Mouse (Mus musculus) lung, postnatal 10 days (tissue): Measurements from ENCODE around the gene Spon1.

Experiments
- DNase-seq: peaks from one replicate; pipeline ENCODE4 v3.0.0; 2021

Gene Spon1

DNA sequence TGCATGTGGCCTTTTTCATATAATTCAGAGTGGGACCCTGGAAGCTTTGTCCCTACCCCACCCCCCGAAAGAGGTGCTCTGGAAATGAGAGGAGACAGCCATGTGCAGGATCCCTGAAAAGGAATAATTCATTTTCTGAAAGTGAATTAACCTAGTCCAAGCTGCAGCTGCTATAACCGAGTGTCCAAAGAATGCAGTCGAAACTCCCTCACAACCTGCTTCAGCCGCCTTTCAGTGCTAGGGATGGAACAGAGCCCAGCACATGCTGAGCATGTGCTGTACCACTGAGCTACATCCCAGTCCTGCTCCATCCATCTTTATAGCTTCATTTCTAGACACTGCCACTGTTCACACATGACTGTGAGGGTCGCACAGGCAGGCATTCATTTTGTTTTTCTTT, 79.4 kb downstream of the Spon1 start:
- DNase-seq: no peak

DNA sequence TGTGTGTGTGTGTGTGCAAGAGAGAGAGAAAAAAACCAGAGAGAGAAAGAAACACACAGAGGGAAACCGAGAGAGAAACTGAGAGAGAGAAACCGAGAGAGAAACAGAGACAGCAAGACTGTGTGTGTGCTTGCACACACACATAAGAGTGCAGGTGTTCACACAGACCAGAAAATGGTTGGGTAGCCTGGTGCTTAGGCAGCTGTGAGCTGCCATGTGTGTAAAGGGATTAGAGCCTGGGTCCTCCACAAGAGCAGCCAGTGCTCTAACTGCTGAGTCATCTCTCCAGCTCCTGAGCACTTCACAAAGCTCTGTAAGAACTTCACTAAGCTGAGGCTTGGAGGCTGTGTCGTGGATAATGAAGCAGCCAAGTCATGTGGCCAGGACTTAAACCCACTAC, 80.8 kb downstream of the Spon1 start:
- DNase-seq: no peak

DNA sequence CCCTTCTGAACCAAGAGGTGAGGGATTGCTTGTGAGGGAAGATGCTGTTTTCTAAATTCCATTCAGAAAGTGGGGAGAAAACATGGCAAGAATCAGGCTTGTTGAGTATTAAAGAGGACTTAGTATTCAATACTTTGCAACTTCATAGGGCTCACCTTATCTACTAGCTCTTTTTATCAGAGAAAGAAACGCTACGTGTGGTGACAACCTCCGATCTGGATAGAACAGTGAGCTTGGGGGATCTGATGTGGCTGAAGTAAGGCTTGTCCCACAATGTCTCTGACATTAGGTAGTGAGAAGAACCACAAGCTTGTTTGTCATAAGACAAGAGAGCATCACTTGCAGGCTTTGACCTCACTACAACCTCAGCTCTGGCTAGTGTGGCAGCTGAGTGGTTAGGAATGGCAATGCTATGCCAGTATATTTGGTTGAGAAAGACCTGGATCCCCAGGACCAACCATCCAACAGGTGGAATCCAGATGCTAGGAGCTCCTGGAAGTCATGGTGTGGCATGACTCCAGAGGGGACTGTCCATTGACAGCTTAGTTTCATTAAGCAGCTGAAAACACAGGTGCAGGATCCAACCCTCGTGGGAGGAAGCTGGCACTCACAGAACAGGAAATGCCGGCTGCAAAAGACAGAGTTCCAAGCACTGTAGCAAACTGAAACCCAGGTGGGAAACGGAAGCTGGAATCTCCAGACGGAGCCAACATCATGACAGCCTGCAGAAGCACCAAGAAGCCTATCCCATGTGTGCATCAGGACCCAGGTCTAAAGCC, 81.4 kb downstream of the Spon1 start:
- DNase-seq: no peak

GRCm38 (mm10) chr7:113850389-113850788, 84.6 kb downstream of the Spon1 start:
- peak; percentile 26 for DNase-seq

- no peak for DNase-seq
Observed at GRCm38 (mm10) chr7:113855396-113855795, 89.6 kb downstream of the Spon1 start.

DNA sequence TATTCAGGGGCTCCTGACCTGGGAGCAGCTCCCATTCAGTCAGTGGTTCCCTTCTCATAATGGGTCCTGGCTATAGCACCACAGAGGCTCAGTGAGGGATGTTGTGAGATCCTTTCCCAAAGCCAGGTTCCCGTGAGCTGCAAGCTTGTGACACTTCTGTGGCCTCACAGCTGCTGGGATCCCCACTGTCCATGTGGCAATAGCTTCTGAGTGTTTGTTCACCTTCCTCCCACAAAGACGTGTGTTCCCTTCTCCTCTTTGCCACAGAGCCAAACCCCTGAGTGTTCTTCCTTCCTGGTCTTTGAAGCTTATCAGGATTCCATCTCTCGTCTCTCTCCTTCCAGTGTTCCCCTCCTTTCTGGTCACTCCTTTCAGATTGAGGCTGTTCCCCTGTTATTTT, 90.3 kb downstream of the Spon1 start:
- no peak for DNase-seq

- peak; percentile 64 for DNase-seq
Observed at GRCm38 (mm10) chr7:113859480-113859881, 93.7 kb downstream of the Spon1 start.

- DNase-seq: peak; percentile 14
Observed at GRCm38 (mm10) chr7:113861964-113862363, 96.2 kb downstream of the Spon1 start.

DNA sequence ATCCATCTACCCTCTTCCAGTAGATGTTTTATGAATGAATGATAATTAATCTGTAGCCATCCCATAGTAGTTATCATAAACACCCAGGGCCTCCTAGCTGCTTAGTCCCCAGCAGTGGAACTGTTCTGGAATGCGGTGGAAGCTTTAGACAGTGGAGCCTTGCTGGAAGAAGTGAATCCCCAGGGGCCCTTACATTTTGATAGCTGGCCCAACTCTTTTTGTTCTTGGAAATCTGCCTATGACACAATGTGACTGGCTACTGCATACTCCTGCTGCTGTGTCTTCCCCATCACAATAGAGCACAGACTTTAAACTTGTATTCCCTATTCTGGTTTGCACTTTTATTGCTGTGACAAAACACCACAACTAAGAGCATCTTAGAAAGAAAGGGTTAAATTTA, 107.0 kb downstream of the Spon1 start:
- DNase-seq: no peak

- DNase-seq: peak; percentile 59
Observed at GRCm38 (mm10) chr7:113877451-113877850, 111.7 kb downstream of the Spon1 start.

DNA sequence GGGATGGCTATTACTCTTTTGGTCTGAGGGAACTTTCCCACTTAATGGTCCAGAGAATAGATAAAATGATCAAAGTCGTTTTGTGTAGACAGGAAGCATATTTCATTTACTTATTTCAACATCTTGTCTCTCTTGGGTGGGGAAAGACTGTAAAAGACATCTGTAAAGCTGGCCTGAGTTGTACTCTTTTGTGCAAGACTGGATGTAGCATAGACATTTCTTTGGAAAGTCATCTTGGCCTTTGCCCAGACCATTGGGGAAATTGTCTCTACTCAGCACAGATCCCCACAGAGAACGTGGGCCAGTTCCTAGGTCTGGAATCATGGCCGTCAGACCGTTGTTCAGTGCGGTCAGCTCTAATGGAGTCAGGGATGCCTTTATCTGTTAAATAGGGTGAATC, 112.1 kb downstream of the Spon1 start:
- peak; percentile 66 for DNase-seq

- DNase-seq: no peak
Observed at GRCm38 (mm10) chr7:113879085-113879501, 113.3 kb downstream of the Spon1 start.

DNA sequence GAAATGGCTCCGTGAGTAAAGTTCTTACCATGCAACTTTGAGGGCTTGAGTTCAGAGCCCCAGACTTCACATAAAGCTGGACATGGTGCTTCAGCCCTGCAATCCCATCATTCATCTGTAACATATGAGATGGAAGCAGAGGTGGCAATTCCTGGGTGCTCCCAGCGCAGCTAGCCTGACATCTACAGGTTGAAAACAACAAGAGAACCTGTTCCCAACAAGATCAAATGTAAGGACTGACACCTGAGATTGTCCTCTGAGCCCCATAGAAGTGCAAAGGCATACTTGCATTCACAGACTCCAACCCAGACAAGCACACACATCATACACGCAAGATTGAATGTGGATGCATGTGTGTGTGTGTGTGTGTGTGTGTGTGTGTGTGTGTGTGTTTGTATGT, 114.2 kb downstream of the Spon1 start:
- DNase-seq: no peak

DNA sequence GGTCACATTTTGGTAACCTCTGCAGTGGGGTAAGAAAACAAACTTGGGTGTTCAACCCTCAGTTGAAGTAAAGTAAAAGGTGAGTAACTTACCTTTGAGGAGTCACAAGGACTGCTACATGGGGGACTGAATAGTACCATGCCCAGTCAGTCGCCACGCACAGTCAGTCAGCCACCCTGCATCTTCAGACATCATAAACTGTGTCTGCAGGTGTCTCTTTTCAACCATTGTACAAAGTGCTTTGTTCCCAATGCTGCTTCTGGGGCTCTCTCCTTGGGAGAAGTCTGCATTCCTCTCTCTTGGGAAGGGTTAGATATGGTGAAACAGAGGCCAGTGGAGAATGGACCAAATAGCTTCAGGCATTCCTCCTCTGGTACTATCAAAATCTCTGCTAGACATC, 125.0 kb downstream of the Spon1 start:
- no peak for DNase-seq

- DNase-seq: no peak
Observed at GRCm38 (mm10) chr7:113891491-113891890, 125.7 kb downstream of the Spon1 start.

- DNase-seq: no peak
Observed at GRCm38 (mm10) chr7:113893944-113894662, 128.3 kb downstream of the Spon1 start.

DNA sequence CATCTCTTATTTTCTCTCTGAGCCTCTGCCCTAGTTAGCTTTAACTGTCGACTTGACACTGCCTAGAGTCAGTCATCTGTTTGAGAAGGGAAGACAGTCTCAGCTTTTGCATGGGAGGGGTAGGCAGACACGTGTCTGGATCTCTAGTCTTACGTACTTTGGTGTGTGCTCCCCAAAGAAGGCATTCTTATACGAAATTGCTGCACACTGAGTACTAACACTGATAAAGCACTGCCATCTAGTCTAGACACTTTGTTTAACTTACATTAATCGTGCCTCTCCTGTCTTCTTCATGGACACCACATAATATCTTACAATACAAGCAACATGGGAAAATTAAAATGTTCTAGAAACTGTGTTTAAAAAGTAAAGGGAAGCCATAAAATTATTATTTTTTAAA, 129.5 kb downstream of the Spon1 start:
- no peak for DNase-seq

- no peak for DNase-seq
Observed at GRCm38 (mm10) chr7:113898388-113898787, 132.6 kb downstream of the Spon1 start.

- DNase-seq: peak; percentile 57
Observed at GRCm38 (mm10) chr7:113901511-113901910, 135.7 kb downstream of the Spon1 start.

DNA sequence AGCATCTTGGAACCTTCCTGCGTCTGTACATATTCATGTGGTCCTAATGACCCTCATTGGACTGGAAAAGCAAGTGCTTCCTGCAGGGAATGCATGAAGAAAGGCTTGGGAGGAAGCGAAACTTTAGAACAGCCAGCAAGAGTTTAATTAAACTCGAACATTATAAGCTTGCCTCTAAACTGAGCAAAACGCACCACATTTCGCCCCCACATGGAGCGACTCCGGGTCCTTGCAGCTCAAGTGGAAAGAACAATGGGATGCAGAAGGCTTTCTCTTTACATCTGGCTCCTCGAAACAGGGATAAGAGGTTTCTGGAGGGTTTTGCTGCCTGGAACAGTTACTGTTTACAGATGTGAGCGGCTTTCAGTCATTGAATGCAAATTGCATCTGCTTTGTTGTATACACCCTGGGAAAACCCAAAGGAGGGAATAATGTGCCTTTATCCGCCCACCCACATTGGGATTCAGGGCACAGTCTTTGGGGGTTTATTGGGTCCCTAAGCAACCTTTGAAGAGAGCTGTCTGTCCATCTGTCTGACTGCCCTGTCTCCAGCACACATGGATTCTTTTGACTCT, 136.2 kb downstream of the Spon1 start:
- no peak for DNase-seq

DNA sequence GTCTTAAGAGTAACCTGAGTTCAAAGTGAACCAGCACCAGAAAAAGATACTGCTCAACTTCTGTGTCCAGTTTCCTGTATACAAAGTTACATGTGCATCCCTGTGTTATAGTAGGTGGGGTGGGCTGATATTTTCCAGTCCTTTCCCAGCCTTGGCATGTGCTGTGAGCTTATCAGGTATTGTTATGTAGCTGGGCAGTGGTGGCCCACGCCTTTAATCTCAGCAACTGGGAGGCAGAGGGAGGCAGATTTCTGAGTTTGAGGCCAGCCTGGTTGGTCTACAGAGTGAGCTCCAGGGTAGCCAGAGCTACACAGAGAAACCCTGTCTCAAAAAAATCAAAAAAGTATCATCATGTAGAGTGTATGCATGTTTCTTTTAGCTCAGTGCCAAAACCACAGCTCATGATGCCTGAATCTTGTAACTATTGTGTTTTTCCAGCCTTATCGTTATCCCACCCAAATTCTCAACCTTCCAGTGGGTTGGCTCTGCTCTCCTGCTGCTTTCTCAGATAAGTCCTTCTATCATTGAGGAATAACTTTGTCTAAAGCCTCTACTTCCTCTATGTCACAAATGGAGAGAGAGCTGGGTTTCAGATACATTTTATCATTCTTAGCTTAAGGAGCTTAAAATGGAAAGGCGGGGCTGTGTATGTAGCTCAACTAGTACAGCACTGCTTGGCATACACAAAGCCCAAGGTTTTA, 137.5 kb downstream of the Spon1 start:
- DNase-seq: no peak

- DNase-seq: peak; percentile 29
Observed at GRCm38 (mm10) chr7:113903939-113904338, 138.1 kb downstream of the Spon1 start.

- DNase-seq: no peak
Observed at GRCm38 (mm10) chr7:113904348-113904895, 138.6 kb downstream of the Spon1 start.
